Mouse (Mus musculus) kidney, adult 9 months (tissue): ENCODE measurements around the gene Bglap3.
A peak's percentile ranks its signal among the peaks of the same experiment; 100 is the strongest.
"Not testable (repeated sequence)": the region's sequence is repeated elsewhere in the genome, so short reads cannot be mapped to it uniquely, and the experiment has no call there.

Source experiments
- DNase-seq: peaks from one replicate; pipeline ENCODE4 v3.0.0; 2022

Gene Bglap3

DNA sequence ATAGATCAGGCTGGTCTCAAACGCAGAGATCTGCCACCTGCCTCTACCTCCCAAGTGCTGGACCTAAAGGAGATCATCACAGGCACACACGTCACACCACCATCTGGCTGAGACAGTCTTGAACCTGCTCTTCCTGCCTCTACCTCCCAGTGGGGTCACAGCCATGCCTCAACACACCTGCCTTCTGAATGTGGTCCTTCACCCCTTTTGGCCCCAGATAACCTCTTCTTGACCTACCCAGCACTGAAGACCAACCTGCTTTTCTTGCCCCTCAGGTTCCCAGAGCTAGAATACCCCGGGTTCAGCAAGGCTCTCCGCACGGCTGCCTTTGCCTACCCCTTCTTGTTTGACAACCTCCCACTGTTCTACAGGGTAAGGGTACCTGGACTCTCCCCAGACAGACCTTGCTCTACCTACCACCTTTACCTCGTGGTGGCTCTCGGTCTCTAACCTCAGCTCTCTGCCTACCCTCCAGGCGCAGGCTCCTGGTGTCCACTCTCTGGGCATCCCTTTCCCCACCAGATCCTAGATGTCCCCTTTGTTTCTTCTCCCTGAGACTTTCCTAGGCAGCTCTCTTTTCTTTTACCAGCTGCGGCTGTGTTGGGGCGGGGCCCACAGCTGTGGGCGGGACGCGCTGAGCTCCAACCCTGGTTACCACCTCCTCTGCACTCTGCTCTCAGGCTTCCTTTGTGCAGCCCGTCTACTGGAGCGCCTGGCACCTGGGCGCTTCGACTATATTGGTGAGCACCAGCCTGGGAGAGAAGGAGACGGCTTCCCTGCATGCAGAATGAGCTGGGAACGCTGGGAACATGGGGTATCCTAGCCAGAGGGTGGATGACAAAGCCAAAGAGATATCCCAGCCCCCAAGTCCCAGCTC is 3.4 kb upstream of the Bglap3 start:
- DNase-seq = peak; percentile 38

GRCm38 (mm10) chr3:88368511-88368910 is 4.0 kb downstream of the Bglap3 start:
- DNase-seq = not testable (repeated sequence)

DNA sequence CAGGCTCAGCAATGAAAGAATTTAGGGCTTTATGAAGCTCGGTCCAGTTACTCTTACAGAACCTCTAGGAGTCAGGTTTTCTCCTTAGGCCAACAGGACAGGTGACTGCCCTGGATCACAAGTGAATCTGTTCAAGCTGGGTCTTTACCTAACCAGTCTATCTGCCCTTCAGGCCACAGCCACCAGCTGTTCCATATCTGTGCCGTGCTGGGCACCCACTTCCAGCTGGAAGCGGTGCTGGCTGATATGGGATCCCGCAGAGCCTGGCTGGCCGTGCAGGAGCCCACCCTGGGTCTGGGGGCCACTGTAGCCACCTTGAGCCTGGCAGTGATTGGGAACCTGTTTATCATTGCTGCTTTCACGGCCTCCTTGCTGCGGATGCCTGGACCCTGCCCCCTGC is 5.0 kb downstream of the Bglap3 start:
- not testable (repeated sequence) for DNase-seq

DNA sequence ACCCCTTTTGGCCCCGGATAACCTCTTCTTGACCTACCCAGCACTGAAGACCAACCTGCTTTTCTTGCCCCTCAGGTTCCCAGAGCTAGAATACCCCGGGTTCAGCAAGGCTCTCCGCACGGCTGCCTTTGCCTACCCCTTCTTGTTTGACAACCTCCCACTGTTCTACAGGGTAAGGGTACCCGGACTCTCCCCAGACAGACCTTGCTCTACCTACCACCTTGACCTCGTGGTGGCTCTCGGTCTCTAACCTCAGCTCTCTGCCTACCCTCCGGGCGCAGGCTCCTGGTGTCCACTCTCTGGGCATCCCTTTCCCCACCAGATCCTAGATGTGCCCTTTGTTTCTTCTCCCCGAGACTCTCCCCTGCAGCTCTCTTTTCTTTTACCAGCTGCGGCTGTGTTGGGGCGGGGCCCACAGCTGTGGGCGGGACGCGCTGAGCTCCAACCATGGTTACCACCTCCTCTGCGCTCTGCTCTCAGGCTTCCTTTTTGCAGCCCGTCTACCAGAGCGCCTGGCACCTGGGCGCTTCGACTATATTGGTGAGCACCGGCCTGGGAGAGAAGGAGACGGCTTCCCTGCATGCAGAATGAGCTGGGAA is 5.6 kb downstream of the Bglap3 start:
- peak; percentile 29 for DNase-seq

GRCm38 (mm10) chr3:88365705-88366361 is 6.7 kb downstream of the Bglap3 start:
- no peak for DNase-seq

GRCm38 (mm10) chr3:88364337-88364736 is 8.2 kb downstream of the Bglap3 start, which contains the start of gene Paqr6:
TSS of gene Paqr6 (plus strand) at chr3:88364584.
- peak; percentile 74 for DNase-seq

- DNase-seq = no peak
Measured at GRCm38 (mm10) chr3:88363700-88364099, 8.8 kb downstream of the Bglap3 start.

DNA sequence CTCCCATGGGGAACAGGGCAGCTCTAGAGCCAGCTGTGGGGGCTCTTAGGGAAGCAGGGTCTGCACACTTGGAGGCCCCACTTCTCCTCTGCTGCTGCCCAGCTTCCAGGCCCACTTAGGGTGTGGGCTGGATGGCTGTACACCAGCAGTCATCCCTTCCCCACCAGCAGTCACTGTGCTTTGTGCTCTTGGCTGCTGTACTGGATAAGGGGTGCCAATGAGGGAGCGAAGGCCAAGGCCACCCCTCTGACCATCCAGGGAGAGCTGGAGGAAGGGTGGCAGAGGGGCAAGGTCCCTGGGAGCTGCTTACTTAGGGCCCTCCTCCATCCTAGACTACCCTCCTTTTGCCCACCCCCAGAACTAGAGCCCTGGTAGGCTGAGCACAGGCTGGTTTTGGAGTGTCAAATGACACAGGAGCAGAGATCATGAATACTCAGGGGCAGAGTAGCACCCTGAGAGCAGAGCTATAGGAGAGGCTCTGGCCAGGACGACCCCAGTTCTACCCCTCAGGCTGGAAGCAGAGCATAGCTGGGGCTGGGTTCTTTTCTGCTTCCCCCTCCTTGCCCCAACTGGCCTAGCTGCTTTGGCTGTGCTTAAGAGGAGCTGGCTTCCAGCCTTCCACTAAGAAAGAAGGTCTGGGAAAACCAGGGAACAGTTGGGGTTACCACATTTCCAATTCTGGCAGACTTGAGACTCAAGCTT is 10.8 kb downstream of the Bglap3 start:
- no peak for DNase-seq

GRCm38 (mm10) chr3:88361096-88361495 is 11.4 kb downstream of the Bglap3 start:
- DNase-seq = no peak

GRCm38 (mm10) chr3:88359989-88360388 is 12.6 kb downstream of the Bglap3 start:
- DNase-seq = no peak

- DNase-seq = no peak
Measured at GRCm38 (mm10) chr3:88359584-88359983, 13.0 kb downstream of the Bglap3 start.

DNA sequence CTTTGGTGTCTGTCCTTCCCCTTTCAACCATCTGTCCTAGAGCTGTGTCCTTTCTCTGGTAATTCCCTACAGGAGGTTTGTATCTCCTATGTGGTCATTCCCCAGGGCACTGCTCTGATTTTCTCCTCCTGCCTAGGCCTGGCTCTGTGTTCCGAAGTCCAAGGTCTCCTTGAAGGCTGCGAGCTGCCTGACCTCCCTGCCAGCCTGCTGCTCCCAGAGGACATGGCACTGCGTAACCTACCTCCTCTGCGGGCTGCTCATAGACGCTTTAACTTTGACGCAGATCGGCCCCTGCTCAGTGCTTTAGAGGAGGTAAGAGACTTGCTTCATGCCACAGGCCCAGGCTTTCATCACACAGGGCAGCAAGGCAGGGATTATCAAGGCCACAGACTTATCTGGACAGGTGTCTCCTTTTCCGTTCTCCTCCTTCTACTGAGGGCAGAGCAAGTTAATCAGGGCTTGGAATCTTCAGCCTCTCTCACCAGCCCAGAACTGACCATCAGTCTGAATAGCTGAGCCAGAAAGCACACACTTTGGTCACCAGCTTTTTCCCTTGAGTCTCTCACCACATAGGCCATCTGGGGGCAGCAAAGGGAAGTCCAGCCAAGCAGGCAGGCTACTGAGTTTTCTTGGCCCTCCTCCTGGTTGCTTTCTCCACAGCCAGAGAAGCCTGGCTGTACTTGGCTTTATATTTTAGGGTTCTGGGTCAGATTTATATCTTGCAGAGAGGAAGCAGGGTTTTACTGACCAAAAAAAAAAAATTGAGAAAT is 18.0 kb downstream of the Bglap3 start:
- peak; percentile 54 for DNase-seq

DNA sequence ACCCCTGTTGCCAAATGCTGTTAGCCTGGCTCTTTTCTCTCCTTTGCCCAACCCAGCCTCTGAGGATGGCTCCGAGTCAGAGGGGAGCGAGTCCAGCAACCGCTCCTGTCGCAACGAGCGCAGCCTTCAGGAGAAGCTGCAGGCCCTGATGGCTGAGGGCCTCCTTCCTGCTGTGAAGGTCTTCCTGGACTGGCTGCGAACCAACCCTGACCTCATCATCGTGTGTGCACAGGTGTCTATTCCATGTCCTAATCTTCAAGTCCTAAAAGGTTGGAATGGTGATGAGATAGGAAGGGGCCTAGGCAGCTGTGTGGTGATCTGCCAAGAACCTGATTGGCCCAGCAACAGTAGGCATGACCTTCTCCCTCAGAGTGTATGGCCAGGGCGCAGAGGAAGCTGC is 19.6 kb downstream of the Bglap3 start:
- no peak for DNase-seq

GRCm38 (mm10) chr3:88350732-88351131 is 21.8 kb downstream of the Bglap3 start:
- DNase-seq = no peak

- DNase-seq = no peak
Measured at GRCm38 (mm10) chr3:88339006-88339405, 33.5 kb downstream of the Bglap3 start.

- no peak for DNase-seq
Measured at GRCm38 (mm10) chr3:88338316-88338715, 34.2 kb downstream of the Bglap3 start.

DNA sequence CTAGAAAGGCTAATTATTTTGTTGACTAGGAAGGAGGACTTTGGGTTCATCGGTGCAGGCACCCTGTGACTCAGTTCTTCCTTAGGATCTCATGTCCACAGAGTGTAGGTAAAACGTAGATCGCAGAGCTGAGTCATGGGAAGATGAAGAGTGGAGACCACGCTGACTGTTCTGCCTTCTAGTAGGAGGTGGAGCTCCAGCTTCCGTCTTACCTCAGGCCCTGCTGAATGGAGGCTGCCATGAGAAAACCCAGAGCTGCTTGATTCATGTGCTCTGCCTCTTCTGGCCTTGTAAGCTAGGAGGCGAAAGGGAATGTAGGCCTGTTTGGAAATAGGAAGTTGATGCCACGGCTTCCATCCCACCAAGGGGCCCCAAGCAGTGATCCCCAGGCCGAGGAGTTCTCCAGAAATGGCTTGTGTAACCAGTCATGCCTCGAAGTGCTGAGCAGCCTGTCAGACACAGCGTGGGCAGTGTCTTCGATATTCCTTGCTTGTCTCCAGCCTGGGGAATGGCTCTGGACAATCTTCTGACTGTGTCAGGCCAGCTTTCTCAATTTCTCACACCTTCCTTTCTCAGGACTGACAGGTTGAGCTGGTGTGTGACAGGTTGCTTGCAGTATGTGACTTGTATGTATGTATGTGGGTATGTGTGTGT is 35.0 kb downstream of the Bglap3 start:
- DNase-seq = peak; percentile 21

- DNase-seq = peak; percentile 97
Measured at GRCm38 (mm10) chr3:88336058-88337013, 36.2 kb downstream of the Bglap3 start, which contains the start of the genes Tmem79 and Smg5. TSS of gene Tmem79 (minus strand) at chr3:88336148. TSS of gene Smg5 (plus strand) at chr3:88336260.

DNA sequence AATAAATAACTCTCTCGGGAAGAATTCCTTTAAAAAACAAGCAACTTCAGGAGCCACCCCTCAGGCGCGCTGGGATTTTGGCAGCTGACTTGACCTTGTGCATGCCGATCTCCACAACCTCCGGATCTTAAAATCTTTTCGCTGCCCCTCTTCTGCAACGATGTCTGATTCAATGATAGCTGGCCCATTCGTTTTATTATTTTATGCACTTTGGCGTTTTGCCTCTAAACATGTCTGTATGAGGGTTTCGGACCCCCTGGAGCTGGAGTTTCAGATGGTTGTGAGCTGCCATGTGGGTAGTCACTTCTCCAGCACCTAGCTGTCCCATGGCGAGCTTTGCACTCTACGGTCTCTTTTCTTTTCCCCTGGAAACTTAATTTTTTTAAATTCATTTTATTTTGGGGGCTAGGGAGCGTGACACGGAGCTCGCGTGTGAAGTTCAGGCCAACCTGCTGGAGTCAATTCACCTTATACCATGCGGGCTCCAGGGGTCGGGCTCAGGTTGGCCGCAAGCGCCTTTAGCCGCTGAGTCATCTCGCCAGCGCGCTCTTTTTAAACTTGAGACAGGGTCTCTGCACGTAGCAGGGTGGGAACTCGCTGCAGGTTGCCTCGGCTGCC is 37.0 kb downstream of the Bglap3 start:
- peak; percentile 48 for DNase-seq

DNA sequence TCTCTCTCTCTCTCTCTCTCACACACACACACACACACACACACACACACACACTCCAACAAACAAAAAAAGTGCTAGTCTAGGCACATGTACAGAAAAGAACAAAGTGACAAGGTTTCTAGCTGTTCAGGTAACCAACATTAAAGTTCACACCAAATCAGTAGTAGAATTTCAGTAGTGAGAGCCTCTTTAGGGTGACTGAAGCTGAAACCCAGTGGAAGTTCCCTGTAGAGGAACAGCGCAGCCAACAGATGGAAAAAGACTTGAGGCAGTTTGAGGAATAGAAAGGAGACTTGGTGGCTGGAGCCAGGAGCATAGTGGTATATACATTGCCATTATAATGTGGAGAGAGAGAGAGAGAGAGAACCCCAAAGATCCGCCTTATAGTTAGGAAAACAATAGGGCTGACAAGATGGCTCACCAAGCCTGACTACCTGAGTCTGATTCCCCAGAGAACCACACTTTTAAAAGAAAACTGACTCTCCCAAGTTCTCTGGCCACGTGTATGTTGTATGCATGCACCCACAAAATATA is 37.6 kb downstream of the Bglap3 start:
- no peak for DNase-seq
